Mouse (Mus musculus) c-Kit-positive CD71-positive TER-119-positive erythroid progenitor cells, embryonic 14.5 days (primary cell): Measurements from ENCODE around the gene Gm45717.
A peak's percentile ranks its signal among the peaks of the same experiment; 100 is the strongest.

Experiments
- DNase-seq: peaks from one replicate; pipeline ENCODE4 v3.0.0-alpha.2; 2013; ENCODE audit warnings: low spot score

Gm45717 gene

DNA sequence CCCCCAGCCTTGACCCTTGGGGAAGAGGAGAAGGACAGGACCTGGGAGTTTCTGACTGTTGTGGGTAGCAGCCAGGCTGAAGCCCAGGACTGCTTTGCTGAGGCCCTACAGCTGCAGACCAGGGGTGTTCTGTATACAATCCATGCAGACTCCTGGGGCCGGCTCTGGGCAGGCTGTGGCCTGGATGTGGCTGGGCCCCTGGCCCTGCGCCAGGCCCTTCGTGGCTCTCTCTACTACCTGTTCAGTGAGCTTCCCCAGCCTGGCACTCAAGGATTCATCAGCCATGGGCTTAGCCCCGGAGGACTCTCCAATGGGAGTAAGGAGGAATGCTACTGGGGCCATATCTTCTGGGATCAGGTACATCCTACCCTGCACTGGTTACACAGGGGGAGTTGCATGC lies 12.4 kb downstream of the Gm45717 start:
- DNase-seq, result no peak

DNA sequence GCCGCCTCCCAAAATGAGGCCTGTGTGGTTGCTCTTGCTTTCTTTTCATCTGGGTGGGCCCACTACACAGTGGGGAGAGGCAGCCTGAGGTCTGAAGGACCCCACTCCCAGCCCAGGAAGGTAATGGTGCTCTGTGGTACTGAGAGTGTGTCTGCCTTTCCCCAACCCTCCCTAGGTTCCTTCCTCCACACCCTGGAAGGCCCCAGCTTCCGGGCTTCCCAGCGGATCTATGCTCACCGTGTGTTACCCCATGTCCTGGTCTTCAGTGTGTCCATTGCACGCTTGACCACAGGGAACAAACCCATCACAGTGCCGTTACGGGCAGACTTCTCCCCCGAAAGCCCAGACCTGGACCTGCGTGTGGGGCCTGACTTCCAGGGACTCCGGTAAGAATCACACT lies 12.9 kb downstream of the Gm45717 start:
- no peak for DNase-seq

DNA sequence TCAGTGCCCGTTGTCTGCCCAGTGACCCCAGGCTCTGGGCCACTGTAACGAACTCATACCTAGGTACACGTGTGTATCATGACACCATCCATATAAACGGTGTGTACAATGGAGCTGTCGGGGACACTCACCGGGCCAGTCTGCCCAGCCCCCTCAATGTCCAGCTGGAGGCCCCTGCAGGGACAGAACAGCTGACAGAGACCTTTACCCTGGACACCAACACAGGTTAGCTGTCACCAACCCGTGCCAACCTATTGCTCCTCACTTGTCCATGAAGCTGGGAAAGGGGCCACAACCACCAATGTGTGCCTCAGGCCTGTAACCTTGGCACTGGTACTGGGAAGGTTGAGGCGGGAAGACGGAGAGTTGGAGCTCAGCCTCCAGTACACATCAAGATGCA lies 13.4 kb downstream of the Gm45717 start:
- DNase-seq, result no peak

DNA sequence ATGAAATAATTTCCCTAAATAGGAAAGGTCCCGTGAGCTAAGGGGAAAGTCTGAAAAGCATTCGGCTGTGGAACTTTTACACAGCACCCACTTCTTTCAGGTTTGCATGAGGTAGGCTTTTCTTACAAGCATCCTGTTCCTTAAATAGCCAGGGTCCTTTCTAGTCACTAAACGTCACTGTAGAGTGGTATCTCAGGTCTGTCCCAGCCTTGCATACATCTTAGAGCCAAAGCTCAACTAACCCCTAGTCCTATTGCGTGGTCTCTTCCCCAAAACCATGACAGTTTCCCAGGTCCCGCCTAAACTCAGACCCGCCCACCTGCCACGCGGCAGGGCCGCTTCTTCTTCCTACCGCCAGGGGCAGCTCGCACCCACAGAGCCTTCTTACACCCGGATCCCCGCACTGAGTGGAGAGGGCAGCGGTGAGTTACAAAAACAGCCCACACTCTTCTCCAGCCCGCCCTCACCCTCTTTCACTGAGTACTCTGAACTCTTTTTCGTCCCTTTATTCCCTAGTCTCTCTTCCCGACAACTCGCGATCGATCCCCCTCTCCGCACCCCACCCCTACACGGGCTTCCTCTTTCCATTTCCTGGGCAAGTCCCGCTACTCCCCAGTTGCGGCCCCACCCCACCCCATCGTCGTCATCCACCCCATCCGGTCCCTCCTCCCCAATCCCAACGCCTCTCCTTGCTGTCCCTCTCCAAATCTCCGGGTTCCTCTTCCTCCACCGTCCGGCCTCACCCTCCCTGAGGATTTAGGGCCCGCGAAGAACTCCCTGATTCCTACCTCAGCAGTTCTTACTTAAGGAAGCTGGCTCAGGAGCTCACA lies 14.3 kb downstream of the Gm45717 start, which contains the start of gene Pgghg:
Gene Pgghg (plus strand): TSS at position 170 of the 830 bp plus-strand sequence.
- DNase-seq, result peak; percentile 73

DNA sequence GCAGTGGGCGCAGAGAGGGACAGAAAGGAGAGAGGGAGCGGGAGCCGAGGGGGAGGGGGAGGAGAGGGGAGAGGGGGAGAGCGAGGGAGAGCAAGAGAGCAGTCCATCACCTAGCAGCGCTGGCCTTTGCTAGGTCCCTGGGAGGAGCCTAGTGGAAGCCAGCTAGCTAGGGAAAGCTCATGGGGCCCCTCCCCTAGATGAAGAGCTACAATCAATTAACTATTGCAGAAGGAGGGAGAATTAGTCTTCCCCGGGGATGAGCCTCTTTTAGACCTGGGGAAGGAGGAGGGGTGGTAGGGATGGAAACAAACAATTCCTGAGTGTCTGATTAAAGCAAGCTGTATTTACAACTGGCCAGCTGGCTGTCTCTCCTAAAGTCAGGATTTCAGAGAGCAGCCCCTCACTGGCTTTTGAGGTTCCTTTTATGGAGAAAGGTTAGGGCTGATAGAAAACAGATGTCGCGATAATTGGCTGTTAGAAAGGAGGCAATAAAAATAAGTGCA lies 16.0 kb downstream of the Gm45717 start:
- no peak for DNase-seq

DNA sequence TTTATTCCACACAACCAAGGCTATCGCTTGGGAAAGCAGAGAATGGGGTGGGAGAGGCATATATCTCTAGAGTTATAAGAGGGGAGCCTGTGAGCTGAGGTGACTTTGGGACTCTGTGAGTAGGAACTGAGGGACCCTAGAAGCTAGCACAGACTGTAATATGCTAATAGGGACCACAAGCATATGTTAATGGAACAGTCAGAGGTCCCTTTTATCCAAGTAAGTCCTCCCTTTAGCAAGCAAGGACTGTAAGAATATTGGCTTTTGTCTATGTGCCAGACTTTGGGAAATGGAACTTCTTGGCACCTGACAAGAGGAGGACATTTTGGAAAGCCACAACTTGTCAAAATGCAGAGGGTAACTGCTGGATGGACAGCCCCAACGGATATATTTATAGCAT lies 16.8 kb downstream of the Gm45717 start:
- DNase-seq, result no peak

DNA sequence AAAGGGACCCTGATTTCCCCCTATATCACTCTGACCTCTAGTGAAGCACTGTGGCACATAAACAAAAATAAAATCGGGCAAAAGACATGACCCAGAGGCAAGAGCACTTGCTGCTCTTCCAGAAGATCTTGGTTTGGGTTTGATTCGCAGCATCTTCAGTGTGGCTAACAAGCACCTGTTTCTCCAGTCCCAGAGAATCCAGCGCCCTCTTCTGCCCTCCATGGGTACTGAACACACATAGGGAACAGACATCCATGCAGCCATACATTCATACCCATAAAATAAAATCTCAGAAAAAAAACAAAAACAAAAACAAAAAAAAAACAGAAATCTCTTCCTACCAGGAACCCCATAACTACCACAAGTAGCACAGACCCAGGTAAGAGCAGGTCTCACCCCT lies 17.3 kb downstream of the Gm45717 start:
- DNase-seq, result no peak

DNA sequence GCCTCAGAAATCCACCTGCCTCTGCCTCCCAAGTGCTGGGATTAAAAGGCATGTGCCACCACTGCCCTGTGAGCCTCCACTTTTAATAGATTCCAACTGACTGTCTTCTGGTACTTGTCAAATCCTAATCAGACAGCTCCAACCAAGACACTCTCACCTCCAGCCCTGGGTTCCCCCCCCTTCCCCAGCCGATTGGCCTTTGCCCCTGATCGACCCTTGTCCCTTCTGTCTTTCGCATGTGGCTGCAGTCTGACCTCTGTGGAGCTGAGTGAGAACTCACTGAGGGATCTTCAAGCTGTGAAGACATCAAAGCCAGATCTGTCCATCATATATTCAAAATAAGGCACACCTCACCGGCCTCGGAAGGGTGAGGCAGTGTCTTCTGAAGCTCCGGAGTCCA lies 28.6 kb downstream of the Gm45717 start:
- no peak for DNase-seq

DNA sequence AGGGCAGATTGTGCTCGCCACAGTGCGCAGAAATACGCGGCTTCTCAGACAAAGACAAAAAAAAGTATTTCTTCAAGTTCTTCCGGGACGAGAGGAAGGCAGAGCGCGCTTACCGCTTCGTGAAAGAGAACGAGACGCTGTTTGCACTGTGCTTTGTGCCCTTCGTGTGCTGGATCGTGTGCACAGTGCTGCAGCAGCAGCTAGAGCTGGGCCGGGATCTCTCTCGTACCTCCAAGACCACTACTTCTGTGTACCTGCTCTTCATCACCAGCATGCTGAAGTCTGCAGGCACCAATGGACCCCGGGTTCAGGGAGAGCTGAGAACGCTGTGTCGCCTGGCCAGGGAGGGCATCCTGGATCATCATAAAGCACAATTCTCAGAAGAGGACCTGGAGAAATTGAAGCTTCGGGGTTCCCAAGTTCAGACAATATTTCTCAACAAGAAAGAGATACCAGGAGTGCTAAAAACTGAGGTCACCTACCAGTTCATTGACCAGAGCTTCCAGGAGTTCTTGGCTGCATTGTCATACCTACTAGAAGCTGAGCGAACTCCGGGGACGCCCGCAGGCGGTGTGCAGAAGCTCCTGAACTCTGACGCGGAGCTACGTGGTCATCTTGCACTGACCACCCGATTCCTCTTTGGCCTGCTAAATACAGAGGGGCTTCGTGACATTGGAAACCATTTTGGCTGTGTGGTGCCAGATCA lies 32.5 kb downstream of the Gm45717 start:
- no peak for DNase-seq

DNA sequence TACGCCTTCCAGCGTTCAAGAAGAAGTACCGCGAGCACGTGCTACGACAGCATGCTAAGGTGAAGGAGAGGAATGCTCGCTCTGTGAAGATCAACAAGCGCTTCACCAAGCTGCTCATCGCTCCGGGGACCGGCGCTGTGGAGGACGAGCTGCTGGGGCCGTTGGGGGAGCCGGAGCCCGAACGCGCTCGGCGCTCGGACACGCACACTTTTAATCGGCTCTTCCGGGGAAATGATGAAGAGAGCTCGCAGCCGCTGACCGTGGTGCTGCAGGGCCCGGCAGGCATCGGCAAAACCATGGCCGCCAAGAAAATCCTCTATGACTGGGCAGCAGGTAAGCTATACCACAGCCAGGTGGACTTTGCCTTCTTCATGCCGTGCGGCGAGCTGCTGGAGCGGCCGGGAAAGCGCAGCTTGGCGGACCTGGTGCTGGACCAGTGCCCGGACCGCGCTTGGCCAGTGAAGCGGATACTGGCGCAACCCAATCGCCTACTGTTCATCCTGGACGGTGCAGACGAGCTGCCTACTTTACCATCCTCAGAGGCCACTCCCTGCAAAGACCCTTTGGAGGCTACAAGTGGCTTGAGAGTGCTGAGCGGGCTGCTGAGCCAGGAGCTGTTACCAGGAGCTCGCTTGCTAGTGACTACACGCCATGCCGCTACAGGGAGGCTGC lies 33.2 kb downstream of the Gm45717 start:
- no peak for DNase-seq

DNA sequence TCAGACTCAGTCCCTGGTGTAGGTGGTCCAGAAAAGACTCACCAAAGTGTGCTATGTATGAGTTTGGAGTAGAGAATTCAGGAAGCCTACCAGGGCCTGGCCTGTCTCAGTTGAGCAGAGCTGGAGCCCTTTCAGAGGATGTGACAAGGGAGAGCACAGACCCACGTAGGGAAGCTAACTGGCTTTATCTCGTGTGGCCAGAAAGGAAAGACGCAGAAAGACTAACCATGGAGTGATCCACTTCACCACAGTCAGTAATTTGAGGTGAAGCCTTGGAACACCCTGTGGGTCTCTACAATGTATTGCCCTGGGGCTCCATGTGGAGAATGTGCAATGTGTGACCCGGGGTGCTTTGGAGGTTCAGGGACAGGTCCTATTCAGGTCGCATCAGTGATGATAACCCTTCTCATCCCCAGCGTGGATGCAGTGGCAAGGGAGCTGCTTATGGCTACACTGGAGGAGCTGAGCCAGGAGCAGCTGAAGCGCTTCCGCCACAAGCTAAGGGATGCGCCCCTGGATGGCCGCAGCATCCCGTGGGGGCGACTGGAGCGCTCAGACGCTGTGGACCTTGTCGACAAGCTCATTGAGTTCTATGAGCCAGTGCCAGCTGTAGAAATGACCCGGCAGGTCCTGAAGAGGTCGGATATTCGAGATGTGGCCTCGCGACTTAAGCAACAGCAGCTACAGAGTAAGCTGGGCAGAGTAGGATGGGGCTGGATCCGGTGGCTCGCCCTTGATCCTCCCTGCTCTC lies 34.3 kb downstream of the Gm45717 start:
- no peak for DNase-seq

DNA sequence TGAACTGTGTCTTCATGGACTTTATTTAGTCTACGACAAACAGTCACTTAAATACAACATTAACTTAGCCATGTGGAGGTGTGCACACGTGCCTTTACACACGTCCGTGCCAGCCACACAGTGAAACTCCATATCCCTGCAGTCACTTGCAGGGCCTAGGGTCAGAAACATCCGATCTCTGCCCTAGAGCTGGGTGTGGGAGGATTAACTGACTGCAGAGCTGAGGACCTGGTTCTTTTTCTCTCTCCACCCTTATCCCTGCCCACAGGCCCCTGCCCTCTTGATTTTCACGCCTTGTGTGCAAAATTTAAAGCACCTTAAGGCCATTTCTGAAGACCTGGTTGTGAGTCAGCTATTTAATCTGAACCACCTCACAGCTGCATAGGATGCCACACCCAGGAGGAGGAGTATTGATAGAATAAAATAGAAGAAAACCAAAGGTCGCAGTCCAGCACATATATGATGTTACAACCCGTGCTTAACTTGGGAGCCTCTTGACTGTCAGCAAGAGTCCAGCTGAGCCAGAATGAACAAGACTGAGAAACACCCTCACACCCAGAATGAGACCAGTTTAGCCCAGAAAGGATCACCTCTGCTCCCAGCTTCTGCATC lies 35.2 kb downstream of the Gm45717 start, which contains the start of gene Nlrp6:
Gene Nlrp6 (plus strand): TSS at position 485 of the 612 bp plus-strand sequence.
- no peak for DNase-seq

DNA sequence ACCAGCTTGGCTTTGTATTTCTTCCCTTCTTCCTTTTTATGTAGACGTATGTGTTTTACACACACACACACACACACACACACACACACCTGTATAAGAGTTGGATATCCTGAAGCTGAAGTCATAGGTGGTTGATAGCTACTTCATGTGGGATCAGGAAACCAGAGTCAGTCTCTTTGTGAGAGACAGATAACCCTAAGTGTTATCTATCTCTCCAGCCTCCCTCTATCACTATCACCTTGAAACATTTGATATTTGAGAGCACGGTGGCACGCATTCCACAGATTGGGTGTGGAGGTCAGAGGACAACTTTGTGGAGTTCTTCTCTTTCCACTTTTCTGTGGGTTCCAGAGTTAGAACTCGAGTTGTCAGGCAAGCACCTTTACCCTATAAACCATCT lies 35.8 kb downstream of the Gm45717 start:
- no peak for DNase-seq

DNA sequence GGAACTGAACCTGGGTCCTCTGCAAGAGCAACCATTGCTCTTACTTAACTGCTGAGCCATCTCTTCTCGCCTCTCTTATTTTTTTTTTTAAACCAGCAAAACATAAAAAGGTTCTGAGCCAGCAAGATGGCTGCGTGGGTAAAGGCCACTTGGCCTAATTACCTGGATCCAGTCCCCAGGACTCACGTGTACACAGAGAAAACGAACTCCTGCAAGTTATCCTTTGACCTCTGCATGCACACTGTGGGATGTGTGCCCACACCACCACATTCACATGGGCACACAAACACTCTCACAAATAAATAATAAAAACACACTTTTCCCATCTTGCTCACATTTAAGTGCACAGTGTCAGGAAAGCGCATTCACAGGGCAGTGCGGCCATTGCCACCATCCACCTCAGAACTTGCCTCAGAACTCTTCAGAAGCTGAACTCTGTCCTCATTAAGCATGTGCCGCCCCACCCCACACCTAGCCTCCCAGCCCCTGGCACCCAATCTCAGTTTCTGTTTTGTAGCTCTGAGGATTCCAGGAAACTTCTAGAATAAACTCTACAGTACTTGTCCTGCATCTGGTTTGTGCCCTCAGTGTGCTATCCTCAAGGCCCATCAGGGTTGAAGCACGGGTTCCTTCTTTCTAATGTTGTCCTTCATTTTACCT lies 41.6 kb downstream of the Gm45717 start:
- no peak for DNase-seq

DNA sequence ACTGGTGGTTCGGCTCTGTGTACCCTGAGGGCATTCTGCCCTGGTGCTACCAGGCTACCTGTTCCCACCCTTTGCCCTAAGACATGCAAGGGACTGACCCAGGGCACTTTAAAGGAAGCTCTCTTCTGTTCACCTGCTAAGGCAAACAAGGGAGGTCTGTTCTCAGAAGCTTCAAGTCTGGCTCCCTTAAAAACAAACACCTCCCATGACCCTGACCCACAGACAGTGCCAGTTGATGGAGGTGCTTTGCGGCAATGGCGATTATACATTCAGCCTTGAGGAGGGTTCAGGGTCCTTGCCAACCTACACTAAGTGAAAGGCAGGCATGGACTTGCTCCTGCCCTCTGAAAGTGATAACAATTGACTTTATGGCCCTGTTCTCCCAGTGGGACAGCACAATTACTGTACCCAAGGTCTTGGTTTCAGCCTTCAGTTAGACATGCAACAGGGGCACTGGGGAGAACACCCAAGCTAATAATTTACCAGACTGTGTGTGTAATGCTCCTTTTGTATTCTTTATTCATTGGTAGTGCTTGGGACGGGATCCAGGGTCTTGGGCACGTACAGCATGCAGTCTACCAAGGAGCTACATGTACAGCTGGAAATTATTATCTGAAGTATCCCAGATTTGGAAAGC lies 42.8 kb downstream of the Gm45717 start:
- DNase-seq, result no peak

DNA sequence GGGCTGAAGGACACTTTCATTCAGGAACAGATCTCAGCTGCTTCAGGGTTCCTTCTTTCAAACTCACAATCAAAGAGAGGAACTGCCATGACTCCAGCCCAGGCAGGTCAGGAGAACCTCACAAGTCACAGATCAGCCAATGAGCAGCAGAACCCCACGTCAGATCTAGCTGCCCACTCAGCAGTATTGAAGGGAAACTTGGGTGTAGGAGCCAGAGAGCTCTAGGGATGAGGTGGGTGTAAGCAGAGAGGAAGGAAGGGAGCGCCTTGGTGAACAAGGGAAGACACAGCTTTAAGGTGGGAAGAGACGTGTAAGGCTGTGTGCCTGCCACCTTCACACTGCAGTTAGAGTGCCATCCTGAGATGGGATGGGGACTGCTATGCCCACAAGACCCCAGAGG lies 43.4 kb downstream of the Gm45717 start:
- DNase-seq, result no peak

DNA sequence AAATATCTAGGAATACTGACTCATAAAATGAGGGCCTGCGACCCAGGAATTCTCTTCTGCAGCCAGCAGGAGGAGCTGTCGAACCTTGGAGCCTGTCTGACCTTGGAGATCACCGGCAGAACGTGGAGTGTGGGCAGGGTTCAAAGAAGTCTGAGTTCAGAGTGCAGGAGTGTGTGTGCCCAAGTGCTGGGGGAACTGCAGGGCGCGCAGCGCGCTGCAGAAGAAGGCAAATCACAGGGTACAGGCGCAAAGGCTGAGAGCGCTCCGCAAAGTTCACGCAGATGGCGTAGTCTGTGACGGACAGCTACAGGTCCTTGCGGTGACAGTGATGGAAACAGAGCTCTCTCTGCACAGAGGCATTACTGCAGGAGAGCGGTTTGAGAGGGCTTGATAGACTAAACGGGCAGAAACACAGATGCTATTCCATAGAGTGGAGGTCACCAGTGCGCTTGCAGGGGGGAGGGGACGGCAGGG lies 47.1 kb downstream of the Gm45717 start:
- DNase-seq, result peak; percentile 60

DNA sequence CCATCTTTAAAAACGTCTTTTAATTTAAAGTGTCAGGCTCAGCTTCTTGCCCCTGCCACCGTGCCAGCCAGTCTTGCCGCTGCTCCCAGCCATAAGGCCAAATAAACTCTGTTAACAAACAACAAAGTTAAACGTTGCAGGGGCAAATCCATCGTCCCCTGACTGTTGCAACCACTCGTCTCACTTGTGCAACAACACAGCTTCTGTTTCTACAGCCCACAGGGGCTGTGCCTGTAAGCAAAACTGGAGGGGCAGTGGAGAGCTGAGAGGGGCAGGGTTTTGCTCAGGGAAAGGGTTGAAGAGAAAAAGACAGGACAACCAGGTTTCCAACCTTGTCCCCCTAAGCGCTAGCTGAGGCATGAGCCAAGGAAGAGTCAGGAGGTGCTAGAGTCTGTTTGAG lies 47.6 kb downstream of the Gm45717 start:
- no peak for DNase-seq

DNA sequence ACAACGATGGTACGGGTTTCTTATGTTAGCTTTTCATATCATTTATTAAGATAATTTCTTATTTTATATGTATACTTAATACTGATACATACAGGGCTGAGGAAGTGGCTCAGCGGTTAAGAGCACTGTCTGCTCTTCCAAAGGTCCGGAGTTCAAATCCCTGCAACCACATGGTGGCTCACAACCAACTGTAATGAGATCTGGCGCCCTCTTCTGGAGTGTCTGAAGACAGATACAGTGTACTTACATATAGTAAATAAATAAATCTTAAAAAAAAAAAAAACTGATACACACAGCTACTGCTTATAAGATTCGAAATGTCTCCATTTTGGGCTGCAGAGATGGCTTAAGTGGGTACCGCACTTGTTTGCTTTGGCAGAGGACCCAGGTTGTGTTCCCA lies 48.0 kb downstream of the Gm45717 start:
- no peak for DNase-seq

DNA sequence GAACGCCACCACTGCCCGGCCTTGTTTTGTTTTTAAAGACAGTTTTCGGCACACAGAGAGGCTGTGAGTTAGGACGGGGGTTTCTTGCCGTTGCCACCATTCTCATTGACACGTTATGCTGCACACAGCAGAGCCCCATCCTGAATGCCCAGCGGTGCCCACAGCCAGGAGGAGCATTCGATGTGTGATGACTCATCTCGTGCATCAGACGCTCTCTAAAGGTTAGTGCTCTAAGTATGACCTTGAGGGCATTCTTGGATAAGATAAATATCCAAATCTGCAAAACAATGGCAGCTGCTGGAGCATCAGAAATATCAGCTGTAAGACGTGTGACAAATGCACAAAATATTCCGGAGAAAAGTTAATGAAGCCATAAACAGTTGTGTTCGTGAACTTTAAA lies 48.6 kb downstream of the Gm45717 start:
- DNase-seq, result no peak
